9 mouse cellular contexts compared by ENCODE assay signal in the genomic region with DNA sequence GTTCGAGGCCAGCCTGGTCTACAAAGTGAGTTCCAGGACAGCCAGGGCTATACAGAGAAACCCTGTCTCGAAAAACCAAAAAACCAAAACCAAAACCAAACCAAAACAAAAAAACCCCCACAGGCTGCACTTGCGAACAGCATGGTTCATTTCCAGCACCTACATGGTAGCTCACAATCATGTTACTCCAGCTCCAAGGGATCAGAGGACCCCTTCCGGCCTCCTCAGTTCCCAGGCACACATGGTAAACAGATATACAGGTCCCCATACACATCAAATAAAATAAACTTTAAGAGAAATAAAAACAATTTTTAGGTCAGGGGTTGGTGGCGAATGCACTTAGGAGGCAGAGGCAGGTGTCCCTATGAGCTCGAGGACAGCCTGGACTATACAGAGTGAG. TPM values are rescaled to one million over a fixed set of nuclear protein-coding genes. Genes with fewer than 3 reads are reported as not detected.
DNase-seq lines count a peak whose midpoint lies in the region; ATAC-seq and TF ChIP-seq lines count a peak whose summit lies in the region.
"Had no signal": no experiment of that assay in that cellular context is flagged by ENCODE, and none has a peak within 500 bp of the region (broad histone marks: within the 10 kb centered on the region; RNA-seq: fewer than 3 reads in every experiment).

No protein-coding gene starts in this region.

- no peak for TF ChIP-seq CTCF in gastrocnemius, adult 2 months (IDR thresholded peaks at IDR 0.05)
- no peak for TF ChIP-seq CTCF in forebrain, postnatal 0 days (IDR thresholded peaks at IDR 0.05; ENCODE audit: low read depth)
- no peak for TF ChIP-seq CTCF in liver, postnatal 0 days (IDR thresholded peaks at IDR 0.05; ENCODE audit: low read depth)

- no peak for ATAC-seq in forebrain, postnatal 0 days
- no peak for ATAC-seq in liver, postnatal 0 days

- peaks cover 4% of the 10 kb centered on the region; the same call in 1 of the 2 replicates for H3K4me1 ChIP-seq in forebrain, postnatal 0 days (ENCODE audit: insufficient read depth)
- peaks cover 18% of the 10 kb centered on the region for H3K4me1 ChIP-seq in liver, postnatal 0 days (ENCODE audit: insufficient read depth)

- DNase-seq in gastrocnemius, adult 2 months: no peak
- no peak for DNase-seq in gastrocnemius, adult 8-10 months (ENCODE audit: low spot score in 2 of 2)
- DNase-seq in B cell, adult 2 months: peak; percentile 54 to 57
- DNase-seq in forebrain, postnatal 0 days: no peak
- DNase-seq in liver, postnatal 0 days: no peak
- DNase-seq in testis, postnatal 14 days (ENCODE audit: low spot score): no peak
- DNase-seq in adrenal gland, adult (ENCODE audit: inconsistent age in 2 of 2, low spot score in 1 of 2): no peak
- DNase-seq in frontal cortex, postnatal 14 days (ENCODE audit: low spot score in 2 of 2): no peak

- H3K36me3 ChIP-seq in forebrain, postnatal 0 days (ENCODE audit: insufficient read depth): 0 out of 2 replicates have a peak, but pooled peaks cover 5% of the 10 kb centered on the region
- H3K36me3 ChIP-seq in liver, postnatal 0 days (replicated peaks; ENCODE audit: insufficient read depth, low read length): peaks cover 5% of the 10 kb centered on the region

- H3K27me3 ChIP-seq in forebrain, postnatal 0 days (ENCODE audit: insufficient read depth, low read length): no peaks in the 10 kb centered on the region
- H3K27me3 ChIP-seq in liver, postnatal 0 days (ENCODE audit: insufficient read depth, low read length): no peaks in the 10 kb centered on the region

- peak overlapping the region; percentile 100 for H3K27ac ChIP-seq in gastrocnemius, adult 2 months
- no peak overlapping the region for H3K27ac ChIP-seq in forebrain, postnatal 0 days (ENCODE audit: low read depth, low read length)
- peak overlapping the region; percentile 100 for H3K27ac ChIP-seq in liver, postnatal 0 days (ENCODE audit: low read depth)

- H3K9ac ChIP-seq in forebrain, postnatal 0 days: no peak overlapping the region
- peak overlapping the region; percentile 36; the same call in 1 of the 2 replicates for H3K9ac ChIP-seq in liver, postnatal 0 days (replicated peaks)

- peak overlapping the region; percentile 97 for H3K4me2 ChIP-seq in forebrain, postnatal 0 days (ENCODE audit: low read depth)
- peak overlapping the region; percentile 74 for H3K4me2 ChIP-seq in liver, postnatal 0 days (ENCODE audit: low read depth, low read length)

- 73% methylated on average over 6 of the region's 6 CpGs for WGBS in forebrain, postnatal 0 days
- 67% methylated on average over 6 of the region's 6 CpGs for WGBS in liver, postnatal 0 days (ENCODE audit: insufficient replicate concordance)

- TF ChIP-seq EP300 in liver, postnatal 0 days (IDR thresholded peaks at IDR 0.05; ENCODE audit: low read depth): no peak

- intact Hi-C loops in gastrocnemius, adult 2 months (cut with DNase I): no loop called here

- H3K9me3 ChIP-seq in forebrain, postnatal 0 days (ENCODE audit: low read length): no peaks in the 10 kb centered on the region
- H3K9me3 ChIP-seq in liver, postnatal 0 days (ENCODE audit: low read length): no peaks in the 10 kb centered on the region

- H3K4me3 ChIP-seq in gastrocnemius, adult 2 months: peak overlapping the region; percentile 100
- H3K4me3 ChIP-seq in forebrain, postnatal 0 days (ENCODE audit: low read depth, low read length): no peak overlapping the region
- H3K4me3 ChIP-seq in liver, postnatal 0 days (ENCODE audit: low read depth, low read length): peak overlapping the region; percentile 99; the same call in 1 of the 2 replicates

RNA-seq across cellular contexts. Expression of a gene that starts 1.9 kb away (rescaled TPM):
- total RNA-seq in gastrocnemius, adult 2 months (2021): 10 to 100 TPM; 68.8 to 74.4 TPM
- total RNA-seq in gastrocnemius, adult 8-10 months (2022): 10 to 100 TPM; 71.3 to 85.3 (median 74.4) TPM
- total RNA-seq in forebrain, postnatal 0 days (2014; rRNA removed): 59.2 and 76.2 TPM in 2 replicates
- 11.1 and 18.3 TPM in 2 replicates for polyA plus RNA-seq in forebrain, postnatal 0 days (2015; fragmentation: Nextera tagmentation; extraction: Ambion mirVana)
- 5.3 and 6.3 TPM in 2 replicates for polyA plus RNA-seq in liver, postnatal 0 days (2015; fragmentation: Nextera tagmentation; extraction: Ambion mirVana)

RNA-seq across cellular contexts. Expression of a gene that starts 41.1 kb away (rescaled TPM):
- not detected for total RNA-seq in gastrocnemius, adult 2 months (2021)
- not detected for total RNA-seq in gastrocnemius, adult 8-10 months (2022)
- total RNA-seq in forebrain, postnatal 0 days (2014; rRNA removed): not detected in 2 replicates
- polyA plus RNA-seq in forebrain, postnatal 0 days (2015; fragmentation: Nextera tagmentation; extraction: Ambion mirVana): not detected in 2 replicates
- 0.32 and 0.55 TPM in 2 replicates for polyA plus RNA-seq in liver, postnatal 0 days (2015; fragmentation: Nextera tagmentation; extraction: Ambion mirVana)
- polyA plus RNA-seq: C2C12 had no signal

Comparison
In these comparisons a context has a peak if more than half of its experiments do, and no peak if none do; other contexts are left out.
1. DNase-seq: peak in B cell, adult 2 months (2 of 2); none in gastrocnemius, adult 2 months (single experiment), gastrocnemius, adult 8-10 months (0 of 2), forebrain, postnatal 0 days (single experiment), liver, postnatal 0 days (single experiment), testis, postnatal 14 days (single experiment), adrenal gland, adult (0 of 2) and frontal cortex, postnatal 14 days (0 of 2).